Mouse (Mus musculus): Measurements from ENCODE around the gene Pagr1a. TPM values are rescaled to one million over a fixed set of nuclear protein-coding genes. Genes with fewer than 3 reads are reported as not detected.

Pagr1a gene
- polyA plus RNA-seq (2012; ENCODE audit: insufficient read depth, insufficient read length, missing spikeins) = 5.9 and 26.0 TPM in 2 replicates

DNA sequence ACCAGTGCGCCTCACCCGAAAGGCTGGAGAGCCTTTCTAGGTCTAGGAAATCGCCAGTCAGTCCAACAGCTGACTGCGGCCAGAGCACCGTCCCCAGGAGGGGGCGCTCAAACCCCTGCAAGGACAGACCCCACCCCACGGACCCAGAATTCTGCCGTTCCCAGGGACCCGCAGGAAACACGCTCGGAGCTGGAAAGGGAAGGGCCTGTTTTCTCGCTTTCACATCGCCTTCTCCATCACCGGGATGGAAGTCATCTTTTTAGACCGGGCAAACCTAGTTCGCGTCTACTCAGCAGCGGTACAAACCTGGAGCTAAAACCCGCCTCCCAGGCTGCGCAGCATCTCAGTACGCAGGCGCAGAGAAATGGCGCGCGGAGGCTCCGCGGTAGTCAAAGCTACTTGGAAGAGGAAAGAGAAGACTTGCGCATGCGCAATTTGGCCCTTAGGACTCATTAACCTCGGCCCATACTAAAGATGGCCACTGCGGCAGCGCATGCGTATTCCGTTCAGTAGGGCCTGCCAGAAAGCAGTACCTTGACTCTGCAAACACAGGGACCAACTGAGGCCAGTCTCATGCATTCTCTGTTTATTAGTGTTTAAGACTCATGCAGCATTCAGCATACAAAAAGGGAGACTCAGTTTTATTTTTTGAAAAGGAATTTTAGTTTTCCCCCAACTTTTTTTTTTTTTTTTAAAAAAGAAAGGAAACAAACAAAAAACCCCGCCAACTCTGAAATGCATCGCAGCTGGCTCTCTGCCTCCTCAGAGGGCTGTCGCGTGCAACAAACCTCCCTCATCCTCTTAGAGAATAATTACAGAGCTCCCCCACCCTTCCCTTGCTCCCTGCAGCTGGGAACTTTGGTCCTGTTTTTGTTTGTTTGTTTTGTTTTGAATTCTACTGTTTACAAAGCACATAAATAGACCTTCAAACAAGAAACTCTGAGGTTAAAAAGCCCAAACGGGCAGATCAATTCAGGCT is at the start of gene Pagr1a:
Gene Pagr1a, minus strand, starts transcription at position 382 of the 979 bp plus-strand sequence.
- Histone ChIP-seq H3K4me1 (ENCODE audit: control insufficient read depth, insufficient read depth, insufficient read length, low read length) (peaks cover 17% of the 10 kb centered on the region), H3K4me3 (ENCODE audit: insufficient read depth, low read depth, low read length) (peak within 1 kb of the TSS; percentile 83), H3K27ac (replicated peaks; ENCODE audit: low read depth, low read length) (peak within 1 kb of the TSS; percentile 93)

DNA sequence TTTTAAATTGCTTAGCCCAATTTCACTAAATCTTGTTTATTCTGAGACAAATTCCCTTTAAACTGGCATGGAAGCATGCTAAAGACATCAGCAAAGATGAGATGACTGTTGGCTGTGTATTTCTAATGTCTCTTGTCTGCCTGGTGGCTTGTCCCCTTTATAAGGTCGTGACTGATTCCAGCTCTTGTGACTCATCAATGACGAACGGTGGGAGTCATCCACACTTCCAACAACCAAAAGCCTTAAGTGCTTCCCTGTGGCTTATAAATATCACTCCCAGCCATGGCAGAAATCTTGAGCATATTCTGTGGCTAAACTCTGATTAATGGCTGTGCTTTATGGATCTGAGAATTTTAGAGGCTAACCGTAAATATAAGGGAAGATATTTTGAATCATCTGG is 49.2 kb upstream of the Pagr1a start:
- Histone ChIP-seq H3K4me1 (ENCODE audit: control insufficient read depth, insufficient read depth, insufficient read length, low read length) (no peaks in the 10 kb centered on the region), H3K27ac (replicated peaks; ENCODE audit: low read depth, low read length) (no peak overlapping the region), H3K4me3 (ENCODE audit: insufficient read depth, low read depth, low read length) (no peak overlapping the region)

DNA sequence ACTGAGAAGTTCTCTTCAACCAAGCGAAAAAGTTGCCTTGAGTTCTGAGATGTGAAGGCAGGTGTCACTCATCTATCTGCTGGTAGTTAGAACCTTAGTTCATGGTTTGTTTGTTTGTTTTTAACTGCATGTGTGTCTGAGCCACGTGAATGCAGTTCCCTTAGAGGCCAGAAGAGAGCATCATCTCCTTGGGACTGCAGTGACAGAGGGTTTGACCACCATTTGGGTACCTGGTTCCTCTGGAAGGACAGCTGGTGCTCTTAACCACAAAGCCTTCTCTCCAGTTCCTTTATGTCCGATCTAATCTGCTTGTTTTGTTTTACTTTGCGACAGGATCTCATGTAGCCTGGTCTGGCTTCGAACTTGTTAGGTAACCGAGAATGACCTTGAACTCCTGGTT is 48.4 kb upstream of the Pagr1a start:
- no peaks in the 10 kb centered on the region for H3K4me1 ChIP-seq (ENCODE audit: control insufficient read depth, insufficient read depth, insufficient read length, low read length)
- no peak overlapping the region for H3K27ac ChIP-seq (replicated peaks; ENCODE audit: low read depth, low read length)
- H3K4me3 ChIP-seq (ENCODE audit: insufficient read depth, low read depth, low read length) = no peak overlapping the region

DNA sequence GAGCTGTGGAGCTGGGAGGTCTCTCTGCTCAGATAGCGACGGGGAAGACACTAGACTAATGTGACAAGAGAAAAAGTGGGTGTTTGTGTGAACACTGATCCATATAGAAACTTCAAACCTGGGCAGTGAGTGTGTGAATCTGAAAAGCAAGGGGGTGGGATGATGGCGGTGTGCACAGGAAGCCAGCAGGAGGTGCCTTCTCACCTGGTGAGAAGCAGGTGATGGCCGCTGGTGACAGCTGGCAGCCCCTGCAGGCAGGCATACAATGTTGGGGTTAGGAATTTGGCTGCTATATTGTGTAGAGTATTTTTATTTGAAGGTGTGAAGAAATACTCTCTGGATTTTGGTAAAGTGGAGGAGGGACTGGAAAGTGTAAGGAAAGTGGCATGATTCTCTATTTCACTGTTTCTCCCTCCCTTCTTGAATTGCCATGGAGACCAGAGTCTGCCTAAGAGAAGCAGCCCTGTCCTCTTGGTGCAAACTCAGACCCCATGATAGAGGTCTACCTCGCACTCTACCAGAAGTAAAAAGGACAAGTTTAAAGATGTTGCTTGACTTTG is 38.0 kb upstream of the Pagr1a start:
- Histone ChIP-seq H3K4me1 (ENCODE audit: control insufficient read depth, insufficient read depth, insufficient read length, low read length) (no peaks in the 10 kb centered on the region), H3K4me3 (ENCODE audit: insufficient read depth, low read depth, low read length) (no peak overlapping the region), H3K27ac (replicated peaks; ENCODE audit: low read depth, low read length) (no peak overlapping the region)

DNA sequence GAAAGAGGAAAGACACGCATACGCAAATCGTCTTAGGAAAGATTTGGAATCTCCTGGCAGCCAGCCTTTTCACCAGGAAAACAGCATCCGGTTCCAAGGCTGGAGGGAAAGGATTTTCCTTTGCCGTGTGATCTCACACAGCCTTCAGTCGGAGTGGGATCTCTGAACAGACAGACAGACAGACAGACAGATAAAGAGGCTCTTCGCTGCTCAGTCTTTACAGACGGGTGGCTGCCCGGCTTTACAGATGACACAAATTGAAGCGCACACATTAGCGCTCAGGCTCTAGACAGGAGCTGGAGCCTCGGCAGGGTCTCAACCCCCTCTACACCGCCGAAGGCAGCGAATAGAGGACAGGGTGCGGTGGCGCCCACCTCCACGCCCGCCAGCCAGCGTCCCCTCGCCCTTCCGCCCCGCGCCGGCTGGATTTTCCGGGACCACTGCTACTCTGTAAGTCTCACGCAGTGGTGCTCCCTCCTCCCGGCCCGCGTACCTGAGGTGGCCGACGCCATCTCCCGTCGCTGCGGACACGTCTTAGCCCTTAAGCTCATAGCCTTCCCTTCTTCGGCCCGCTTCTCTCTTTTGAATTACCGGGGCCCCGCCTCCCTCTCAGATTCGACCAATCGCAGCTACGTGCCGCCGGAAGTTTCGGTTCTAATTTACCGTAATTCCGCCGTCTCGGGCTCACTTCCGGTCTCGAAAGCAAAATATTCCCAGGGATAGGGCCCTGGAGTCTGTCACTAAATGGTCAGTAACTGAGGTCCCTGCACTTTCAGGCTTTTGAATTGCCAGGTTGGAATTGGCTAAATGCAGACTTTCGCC is 24.9 kb upstream of the Pagr1a start, which contains the start of gene Kif22:
Gene Kif22, minus strand, starts transcription at position 621 of the 822 bp plus-strand sequence.
- H3K4me1 ChIP-seq (ENCODE audit: control insufficient read depth, insufficient read depth, insufficient read length, low read length) = no peaks in the 10 kb centered on the region
- H3K27ac ChIP-seq (replicated peaks; ENCODE audit: low read depth, low read length) = peak within 1 kb of the TSS; percentile 62
- peak within 1 kb of the TSS; percentile 84 for H3K4me3 ChIP-seq (ENCODE audit: insufficient read depth, low read depth, low read length)

DNA sequence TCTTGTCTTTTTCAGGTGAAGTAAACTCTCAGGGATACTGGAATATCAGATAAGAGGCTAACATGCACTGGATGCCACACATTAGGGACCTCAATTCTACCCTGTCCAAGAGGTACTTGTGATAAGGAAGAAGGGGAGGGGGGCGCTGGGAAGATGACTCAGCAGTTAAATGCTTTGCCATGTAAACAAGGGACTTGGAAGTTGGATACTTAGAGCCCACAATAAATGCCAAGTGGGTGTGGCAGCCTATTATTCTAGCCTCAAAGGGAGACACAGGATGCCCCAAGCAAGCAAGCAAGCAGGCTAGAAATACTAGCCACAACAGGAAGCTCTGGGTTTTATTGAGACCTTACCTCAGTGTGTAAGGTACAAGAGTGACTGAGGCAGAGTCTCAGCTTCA is 14.1 kb upstream of the Pagr1a start:
- no peak overlapping the region for H3K27ac ChIP-seq (replicated peaks; ENCODE audit: low read depth, low read length)
- H3K4me3 ChIP-seq (ENCODE audit: insufficient read depth, low read depth, low read length) = no peak overlapping the region
- peaks cover 14% of the 10 kb centered on the region; the same call in 1 of the 2 replicates for H3K4me1 ChIP-seq (ENCODE audit: control insufficient read depth, insufficient read depth, insufficient read length, low read length)

DNA sequence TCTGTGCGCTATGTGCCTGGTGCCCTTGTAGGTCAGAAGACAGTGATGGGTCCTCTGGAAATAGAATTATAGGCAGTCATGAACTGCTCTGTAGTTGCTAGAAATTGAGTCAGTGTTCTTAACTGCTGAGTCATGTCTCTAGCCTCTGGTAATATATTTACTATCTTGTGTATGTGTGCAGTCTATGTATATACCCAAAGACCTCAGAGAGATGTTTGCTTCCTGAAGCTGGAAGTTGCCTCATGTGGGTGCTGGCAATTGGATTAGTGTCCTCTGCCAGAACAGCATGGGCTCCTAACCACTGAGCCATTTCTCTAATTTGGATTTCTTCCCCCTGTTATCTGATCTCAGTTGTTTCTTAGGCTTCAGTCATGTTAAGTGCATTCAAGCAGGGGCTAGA is 13.0 kb upstream of the Pagr1a start:
- Histone ChIP-seq H3K4me1 (ENCODE audit: control insufficient read depth, insufficient read depth, insufficient read length, low read length) (peaks cover 14% of the 10 kb centered on the region; the same call in 1 of the 2 replicates), H3K27ac (replicated peaks; ENCODE audit: low read depth, low read length) (no peak overlapping the region), H3K4me3 (ENCODE audit: insufficient read depth, low read depth, low read length) (no peak overlapping the region)

DNA sequence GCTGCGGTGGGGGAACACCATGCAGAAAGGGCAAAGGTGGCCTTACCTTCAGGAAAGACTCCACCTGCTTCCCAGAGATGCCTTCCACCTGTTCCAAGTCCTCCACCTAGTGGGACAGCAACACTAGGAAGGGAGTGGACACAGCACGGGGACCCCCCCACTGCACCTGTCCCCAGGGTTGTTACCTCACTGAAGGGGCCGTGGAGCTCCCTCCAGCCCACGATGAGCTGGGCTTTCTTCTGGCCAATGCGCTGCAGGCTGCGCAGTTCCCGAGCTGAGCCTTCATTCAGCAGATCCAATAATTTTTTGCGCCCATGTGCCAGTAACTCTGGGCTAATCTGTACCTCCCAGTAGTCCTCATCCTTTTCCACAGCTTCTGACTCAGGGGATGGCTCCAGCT is 10.7 kb upstream of the Pagr1a start:
- H3K27ac ChIP-seq (replicated peaks; ENCODE audit: low read depth, low read length) = peak overlapping the region; percentile 76
- H3K4me3 ChIP-seq (ENCODE audit: insufficient read depth, low read depth, low read length) = peak overlapping the region; percentile 74
- H3K4me1 ChIP-seq (ENCODE audit: control insufficient read depth, insufficient read depth, insufficient read length, low read length) = peaks cover 5% of the 10 kb centered on the region

DNA sequence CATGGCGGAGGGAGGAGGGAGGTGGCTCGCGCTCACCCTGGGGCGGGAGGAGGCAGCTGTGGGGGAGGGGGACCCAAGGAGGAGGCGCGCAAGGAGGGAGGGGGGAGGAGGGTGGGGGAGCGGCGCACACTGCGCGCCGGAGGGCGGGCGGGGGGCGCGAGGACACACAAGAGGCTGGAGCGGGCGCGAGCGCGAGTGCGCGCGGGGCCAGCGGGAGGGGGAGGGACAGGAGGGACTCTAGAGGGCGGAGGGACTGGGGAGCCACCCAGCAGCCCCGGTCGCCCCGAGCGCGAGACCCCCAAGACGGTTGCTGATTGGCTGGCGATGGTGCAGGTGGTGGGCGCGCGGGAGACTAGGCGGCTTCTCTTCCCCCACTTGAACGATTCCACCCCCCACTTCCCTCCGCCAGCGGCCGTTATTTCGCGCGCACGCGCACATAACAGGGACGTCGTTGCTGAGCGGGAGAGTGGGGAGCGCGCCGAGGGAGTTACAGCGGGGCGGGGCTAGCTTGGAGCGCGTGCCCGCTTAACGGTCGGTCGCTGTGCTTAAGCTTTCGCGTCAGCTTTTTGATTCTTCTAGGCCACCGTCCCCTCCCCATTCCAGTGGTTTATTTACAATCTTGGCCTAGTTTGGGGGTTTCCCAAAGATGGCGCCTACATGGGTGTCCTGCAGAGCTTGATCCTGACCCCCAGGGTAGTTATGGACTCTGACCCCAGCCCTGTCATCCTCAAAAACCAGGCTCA is 10.0 kb upstream of the Pagr1a start, which contains the start of gene Maz:
Gene Maz, minus strand, starts transcription at position 54 of the 743 bp plus-strand sequence.
- peaks cover 5% of the 10 kb centered on the region for H3K4me1 ChIP-seq (ENCODE audit: control insufficient read depth, insufficient read depth, insufficient read length, low read length)
- peak within 1 kb of the TSS; percentile 83 for H3K4me3 ChIP-seq (ENCODE audit: insufficient read depth, low read depth, low read length)
- peak within 1 kb of the TSS; percentile 77 for H3K27ac ChIP-seq (replicated peaks; ENCODE audit: low read depth, low read length)

DNA sequence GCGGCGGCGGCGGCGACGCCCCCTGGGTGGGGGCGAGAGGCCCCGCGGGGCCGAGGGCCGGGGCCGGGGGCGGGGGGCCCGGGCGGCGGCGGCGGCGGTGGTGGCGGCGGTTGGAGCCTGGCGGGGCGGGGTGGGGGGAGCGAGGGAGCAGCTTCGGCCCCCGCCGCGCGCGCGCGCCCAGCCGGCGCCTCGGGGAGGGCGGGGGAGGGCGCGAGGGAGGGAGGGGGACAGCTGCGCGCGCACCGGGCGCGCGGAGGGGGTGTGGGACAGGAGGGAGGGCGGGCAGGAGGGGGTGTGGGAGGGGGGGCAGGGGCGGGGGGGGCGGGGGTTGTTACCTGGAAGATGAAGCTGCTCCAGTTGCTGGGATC is 9.4 kb upstream of the Pagr1a start:
- H3K27ac ChIP-seq (replicated peaks; ENCODE audit: low read depth, low read length) = no peak overlapping the region
- H3K4me1 ChIP-seq (ENCODE audit: control insufficient read depth, insufficient read depth, insufficient read length, low read length) = peaks cover 5% of the 10 kb centered on the region

DNA sequence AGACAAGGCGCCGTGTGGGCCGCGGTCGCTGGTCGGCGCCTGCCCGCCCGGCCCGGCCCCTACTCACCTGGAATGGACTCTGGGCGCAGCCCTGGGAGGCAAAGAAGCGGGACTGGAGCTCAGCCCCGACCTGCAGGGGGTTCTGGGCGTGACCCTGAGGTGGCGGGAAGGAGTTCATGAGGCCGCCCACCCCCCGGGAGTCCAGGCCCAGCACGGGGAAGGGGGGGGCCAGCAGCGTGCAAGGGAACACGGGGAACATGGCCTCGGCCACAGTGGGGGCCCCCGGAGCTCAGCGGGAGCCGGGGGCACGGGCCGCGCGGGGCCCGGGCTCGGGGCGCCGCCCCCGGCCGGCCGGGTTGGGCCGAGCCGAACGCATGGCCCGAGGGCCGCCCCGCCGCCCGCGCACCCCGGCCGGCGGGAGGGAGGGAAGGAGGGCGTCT is 9.0 kb upstream of the Pagr1a start:
- peak overlapping the region; percentile 83 for H3K4me3 ChIP-seq (ENCODE audit: insufficient read depth, low read depth, low read length)
- H3K27ac ChIP-seq (replicated peaks; ENCODE audit: low read depth, low read length) = peak overlapping the region; percentile 68
- peaks cover 5% of the 10 kb centered on the region for H3K4me1 ChIP-seq (ENCODE audit: control insufficient read depth, insufficient read depth, insufficient read length, low read length)

More for the DNA sequence above, 9.4 kb upstream of the Pagr1a start:
- peak overlapping the region; percentile 83 for H3K4me3 ChIP-seq (ENCODE audit: insufficient read depth, low read depth, low read length)

DNA sequence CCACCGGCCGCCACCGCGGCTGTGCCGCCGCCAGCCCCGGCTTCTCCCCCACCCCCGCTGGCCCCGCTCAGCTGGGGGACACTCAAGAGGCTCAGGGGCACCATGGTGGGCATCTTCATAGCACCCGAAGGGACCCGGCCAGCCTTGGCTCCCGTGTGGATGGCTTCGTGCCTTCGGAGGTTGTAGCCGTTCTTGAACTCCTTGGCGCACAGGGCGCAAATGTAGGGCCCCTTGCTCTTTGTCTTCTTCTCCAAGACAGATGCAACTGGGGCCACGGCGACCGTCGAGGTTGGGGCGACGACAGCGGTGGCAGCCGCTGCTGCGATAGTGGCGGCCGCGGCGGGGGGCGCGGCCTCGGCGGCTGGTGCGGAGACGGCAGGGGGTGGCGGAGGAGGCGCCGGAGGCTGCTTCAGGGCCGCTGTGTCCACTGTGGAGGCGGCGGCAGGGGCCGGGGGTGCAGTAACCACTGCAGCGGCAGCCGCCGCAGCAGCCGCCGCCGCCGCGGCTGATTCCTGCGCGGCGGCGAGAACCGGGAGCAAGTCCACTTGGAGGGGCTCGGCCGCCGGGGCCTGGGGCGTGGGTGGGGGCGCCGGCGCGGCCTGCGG is 8.5 kb upstream of the Pagr1a start:
- Histone ChIP-seq H3K4me1 (ENCODE audit: control insufficient read depth, insufficient read depth, insufficient read length, low read length) (peaks cover 5% of the 10 kb centered on the region), H3K27ac (replicated peaks; ENCODE audit: low read depth, low read length) (peak overlapping the region; percentile 68)

DNA sequence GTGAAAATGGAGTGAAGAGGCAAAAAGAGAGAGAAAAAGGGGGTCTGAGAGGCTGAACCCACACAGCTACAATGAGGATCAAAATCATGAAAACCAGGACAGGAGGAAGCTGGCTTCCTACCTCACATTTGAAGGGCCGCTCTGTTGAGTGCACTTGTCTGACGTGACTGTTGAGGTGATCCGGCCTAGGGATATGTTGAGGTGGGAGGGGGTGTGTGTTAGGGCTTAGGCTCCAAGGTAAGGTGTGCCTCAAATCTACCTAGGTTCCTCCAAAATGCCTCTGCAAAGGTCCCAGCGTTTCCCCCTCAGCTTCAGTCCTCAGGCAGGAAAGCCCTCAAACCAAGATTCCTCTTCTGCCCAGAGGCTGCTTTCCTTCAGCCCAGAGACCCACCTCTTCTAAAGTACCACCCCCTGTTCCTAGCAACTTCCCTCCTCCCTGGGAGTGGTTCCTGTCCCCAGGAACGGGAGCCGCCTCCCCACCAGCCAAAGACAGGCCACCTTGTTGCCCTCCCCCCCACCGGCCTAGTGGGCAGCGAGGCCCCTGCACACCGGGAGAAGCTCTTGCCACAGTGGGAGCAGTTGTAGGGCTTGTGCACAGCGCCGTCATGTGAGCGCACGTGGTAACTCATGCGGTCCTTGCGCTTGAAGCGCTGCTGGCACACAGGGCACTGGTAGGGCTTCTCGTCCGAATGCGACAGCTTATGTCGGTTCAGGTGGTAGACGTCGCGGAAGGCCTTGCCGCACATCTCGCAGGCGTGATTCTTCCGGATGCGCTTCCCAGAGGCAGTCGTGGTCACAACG is 7.8 kb upstream of the Pagr1a start:
- Histone ChIP-seq H3K4me1 (ENCODE audit: control insufficient read depth, insufficient read depth, insufficient read length, low read length) (peaks cover 5% of the 10 kb centered on the region), H3K4me3 (ENCODE audit: insufficient read depth, low read depth, low read length) (peak overlapping the region; percentile 83), H3K27ac (replicated peaks; ENCODE audit: low read depth, low read length) (peak overlapping the region; percentile 36)

More for the DNA sequence above, 8.5 kb upstream of the Pagr1a start:
- H3K4me3 ChIP-seq (ENCODE audit: insufficient read depth, low read depth, low read length) = peak overlapping the region; percentile 83
